Mouse (Mus musculus) kidney, postnatal 10 days (tissue): Measurements from ENCODE around the gene Atp8a2.

ENCODE experiments used
- DNase-seq: peaks from one replicate; pipeline ENCODE4 v3.0.0; 2021; ENCODE audit warnings: mixed read lengths

Atp8a2 gene

GRCm38 (mm10) chr14:60196884-60197283 is at the start of gene Atp8a2:
Atp8a2 (minus strand) TSS chr14:60197179.
- no peak for DNase-seq

GRCm38 (mm10) chr14:60238551-60238950 is 41.6 kb upstream of the Atp8a2 start:
- no peak for DNase-seq

DNA sequence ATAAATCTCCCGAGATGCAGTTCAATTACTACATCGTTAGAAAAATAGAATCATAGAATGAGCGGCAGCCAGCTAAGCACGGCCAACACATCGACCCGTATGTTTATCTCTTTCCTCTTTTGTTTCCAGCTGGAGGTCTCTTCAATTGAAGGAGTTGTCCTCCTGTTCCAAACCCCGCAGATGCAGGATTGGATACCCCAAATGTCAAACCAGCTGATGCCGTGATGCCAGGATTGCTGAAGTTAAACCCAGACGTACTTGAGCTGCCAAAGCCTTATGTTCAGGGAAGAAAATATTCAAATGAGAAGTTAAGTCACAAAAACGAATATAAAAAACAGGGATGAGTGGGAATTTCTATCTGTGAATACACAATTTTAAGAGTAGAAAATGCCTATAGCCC is 22.9 kb upstream of the Atp8a2 start:
- no peak for DNase-seq

- DNase-seq: no peak
Measured at GRCm38 (mm10) chr14:60217616-60218015, 20.6 kb upstream of the Atp8a2 start.

DNA sequence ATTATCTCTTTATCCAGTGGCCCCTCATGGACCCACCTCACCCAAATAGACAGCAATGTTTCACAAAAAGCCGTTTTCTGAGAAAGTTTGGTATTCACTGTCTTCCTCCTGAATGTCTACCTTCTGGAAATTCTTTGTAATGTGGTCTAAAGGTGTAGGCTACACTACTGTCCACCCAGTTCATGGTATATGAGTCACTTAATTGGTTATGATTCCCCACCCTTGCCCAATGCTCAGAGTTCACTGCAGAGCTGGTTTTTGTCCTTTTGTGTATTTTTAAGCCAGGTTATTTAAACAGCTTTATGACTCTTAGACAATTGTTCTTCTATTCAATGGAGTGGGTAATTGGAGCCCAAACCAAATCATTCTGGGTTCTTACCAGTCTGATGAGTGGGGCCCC is 19.1 kb upstream of the Atp8a2 start:
- no peak for DNase-seq

DNA sequence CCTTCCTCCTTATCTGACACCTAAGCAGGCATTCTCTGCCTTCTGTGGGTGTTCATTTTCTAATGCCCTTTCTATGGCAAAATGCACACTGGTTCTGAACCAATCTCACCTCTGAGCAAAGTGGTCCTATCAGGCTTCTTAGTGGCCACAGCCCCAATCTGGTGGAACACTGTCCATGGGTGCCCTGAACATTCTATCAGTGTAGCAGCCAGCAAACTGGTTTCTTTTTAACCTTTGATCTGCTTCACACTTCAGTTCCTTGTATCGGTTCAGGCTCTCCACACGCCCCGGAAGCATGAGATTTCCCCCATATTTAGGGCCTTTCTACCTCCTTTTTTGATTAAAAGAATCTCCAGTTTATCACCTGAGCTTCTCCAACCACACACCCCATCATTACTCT is 18.0 kb upstream of the Atp8a2 start:
- DNase-seq: no peak

DNA sequence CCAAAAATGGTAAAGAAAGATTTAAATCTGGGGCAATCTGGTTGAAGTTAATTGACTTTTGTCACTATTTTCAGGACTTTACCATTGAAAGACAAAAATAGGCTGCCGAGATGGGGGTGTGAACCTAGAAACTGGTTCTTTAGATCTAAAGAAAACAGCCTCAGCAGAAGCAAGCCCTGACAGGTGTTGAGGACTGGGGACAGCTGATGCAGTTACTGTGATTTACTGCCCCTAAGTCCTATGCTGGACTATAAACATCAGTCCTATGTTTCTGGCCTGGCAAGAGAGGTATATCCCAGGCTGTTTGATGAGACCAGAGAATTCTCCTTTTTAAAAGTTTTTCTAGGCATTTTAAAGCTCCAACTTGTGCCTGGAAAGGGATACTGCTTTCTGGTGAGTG is 17.1 kb upstream of the Atp8a2 start:
- no peak for DNase-seq

GRCm38 (mm10) chr14:60209166-60209565 is 12.2 kb upstream of the Atp8a2 start:
- no peak for DNase-seq

DNA sequence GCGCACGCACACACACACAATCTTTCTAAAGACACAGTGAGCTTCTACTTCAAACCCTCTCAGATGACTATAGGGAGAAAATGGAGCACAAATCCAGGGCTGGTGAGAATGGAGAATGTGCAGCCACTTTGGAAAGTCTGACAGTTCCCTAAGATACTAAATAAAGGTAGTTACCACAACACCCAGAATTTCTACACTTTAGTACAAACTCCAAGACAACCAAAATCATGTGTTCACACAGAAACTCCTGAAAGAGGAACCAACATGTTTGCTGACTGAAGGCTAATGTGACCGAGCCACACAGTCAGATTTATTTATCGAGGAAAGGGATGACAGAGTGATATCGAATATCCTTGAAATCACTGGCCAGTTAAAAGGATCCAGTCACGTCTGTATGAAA is 8.0 kb upstream of the Atp8a2 start:
- DNase-seq: no peak

DNA sequence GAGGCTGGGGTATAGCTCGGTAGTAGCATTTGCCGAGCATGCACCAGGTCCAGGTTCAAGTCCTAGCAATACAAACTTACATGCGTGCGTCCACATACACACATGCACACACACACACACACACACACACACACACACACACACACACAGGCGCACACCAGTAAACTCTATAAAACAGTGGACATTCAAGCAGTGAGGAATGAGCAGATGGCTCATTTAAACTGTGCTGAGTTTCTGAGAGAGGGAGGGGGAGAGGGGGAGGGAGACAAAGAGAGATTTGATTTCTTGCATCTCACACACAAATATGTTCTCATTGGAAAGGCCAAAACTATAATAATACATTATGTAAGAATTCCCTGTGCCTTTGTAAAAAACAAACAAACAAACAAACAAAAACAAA is 980 bp downstream of the Atp8a2 start:
- peak; percentile 28 for DNase-seq

GRCm38 (mm10) chr14:60194606-60195005 is 2.4 kb downstream of the Atp8a2 start:
- no peak for DNase-seq

GRCm38 (mm10) chr14:60189771-60190170 is 7.2 kb downstream of the Atp8a2 start:
- no peak for DNase-seq

- no peak for DNase-seq
Measured at GRCm38 (mm10) chr14:60188201-60188825, 8.7 kb downstream of the Atp8a2 start.

DNA sequence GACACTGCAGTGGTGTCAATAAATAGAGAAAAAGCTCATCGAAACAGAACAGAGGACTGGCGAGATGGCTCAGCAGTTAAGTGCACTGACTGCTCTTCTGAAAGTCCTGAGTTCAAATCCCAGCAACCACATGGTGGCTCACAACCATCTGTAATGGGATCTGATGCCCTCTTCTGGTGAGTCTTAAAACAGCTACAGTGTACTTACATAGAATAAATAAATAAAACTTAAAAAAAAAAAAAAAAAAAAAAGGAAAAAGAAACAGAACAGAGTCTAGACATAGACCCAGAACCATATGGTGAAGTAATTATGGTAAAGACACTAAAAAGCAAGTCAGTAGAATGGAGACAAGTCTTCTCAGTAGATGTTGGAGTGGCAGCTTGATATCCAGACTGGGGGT is 15.7 kb downstream of the Atp8a2 start:
- DNase-seq: no peak

GRCm38 (mm10) chr14:60178571-60178955 is 18.4 kb downstream of the Atp8a2 start:
- DNase-seq: no peak

GRCm38 (mm10) chr14:60177614-60178570 is 19.1 kb downstream of the Atp8a2 start:
- DNase-seq: no peak

DNA sequence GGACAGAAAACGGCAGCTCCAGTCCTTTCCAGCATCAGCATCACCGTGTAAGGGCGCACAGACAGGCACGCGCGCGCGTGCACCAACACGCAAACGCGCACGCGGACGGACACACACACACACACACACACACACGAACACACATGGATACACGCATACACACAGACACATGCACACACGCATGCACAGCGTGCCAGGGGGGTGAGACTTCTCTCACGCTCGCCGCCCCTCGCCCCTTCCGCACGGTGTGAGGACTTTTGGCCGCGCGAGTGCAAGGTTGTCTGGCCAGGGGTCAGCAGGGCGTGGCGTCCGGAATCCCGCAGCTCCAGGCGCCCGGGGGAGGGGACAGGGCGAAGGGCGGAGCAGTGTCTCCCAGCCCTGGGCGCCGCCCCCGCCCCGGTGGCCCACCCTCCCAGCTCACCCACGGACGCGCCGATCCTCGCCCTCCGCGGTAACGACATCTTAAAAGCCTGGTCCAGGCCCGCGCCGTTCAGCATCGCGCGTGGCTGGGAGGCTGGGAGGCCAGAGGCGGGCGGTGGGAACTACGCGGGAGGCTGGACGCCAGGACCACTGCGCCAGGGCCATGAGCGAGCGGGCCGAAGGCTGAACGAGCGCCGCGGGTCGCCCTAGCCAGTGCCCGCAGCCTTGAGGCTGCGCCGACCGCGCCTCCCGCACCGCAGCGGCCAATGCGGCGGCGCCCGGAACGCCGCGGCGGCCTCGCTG is 19.9 kb downstream of the Atp8a2 start:
- peak; percentile 67 for DNase-seq

- no peak for DNase-seq
Measured at GRCm38 (mm10) chr14:60176469-60176890, 20.5 kb downstream of the Atp8a2 start.

DNA sequence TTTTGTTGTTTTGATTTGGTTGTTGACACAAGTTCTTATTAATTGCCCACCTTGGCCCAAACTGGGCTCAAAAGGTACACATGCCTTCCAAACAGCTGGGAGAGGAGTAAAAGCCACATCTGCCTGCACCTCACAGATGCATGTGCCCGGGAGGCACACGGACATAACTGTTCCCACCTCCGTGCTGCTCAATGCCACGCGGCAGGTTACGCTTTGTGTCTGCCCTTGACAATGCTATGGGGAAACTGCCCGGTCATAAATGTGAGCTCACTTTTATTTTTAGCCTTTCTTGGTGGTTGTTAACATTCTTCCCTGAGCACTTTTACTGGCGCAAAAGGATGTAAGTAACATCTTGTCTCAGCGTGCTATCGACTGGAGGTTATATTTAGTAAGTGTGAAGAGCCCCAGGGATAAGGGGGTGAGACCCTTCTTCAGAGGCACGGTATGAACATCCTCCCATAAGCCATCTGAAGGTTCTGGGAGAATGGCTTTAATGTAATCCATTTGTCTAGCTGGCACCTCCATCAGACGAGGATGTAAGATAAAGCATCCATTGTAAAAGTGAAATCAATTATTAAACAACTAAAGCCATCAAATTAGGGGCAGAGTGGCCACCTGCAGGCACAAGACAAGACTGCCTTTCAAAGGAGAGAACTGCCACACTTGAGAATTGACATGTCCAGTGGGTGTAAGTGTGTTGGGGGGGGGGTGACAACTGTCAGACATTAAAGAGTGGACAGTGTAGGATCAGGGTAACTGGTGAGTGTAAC is 24.5 kb downstream of the Atp8a2 start:
- DNase-seq: no peak

DNA sequence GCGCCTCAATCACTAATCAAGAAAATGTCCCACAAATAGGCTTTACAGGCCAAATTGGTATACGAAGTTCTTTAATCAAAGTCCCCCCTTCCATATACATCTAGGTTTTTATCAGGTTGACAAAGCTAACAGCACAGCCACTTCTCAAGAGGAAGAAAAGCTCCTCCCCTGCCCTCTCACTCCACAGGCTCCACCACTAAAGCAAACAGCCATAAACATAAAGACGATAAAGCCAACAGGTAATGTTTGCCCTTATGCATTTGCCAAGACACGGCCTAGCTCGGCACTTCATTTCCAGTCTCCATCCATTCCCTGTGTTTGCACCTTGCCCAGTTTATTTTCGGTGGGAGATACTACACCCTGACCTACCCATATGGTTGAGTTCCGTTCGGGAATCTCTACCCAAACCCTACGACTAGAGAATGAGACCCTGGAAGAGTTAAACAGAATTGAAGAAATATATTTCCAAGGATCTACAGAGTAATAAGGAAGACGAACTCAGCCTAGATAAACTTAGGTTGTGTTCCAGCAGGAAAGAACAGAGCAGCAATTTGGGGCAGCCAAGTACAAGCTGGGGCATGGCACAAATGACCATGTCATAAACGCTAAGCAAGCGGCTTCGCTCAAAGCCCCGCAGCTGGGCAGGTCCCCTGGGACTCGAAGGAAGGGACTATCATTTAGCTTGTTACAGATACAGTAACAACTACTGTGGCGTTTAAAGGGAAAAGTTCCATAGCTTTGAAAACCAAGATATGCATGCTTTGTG is 26.0 kb downstream of the Atp8a2 start:
- DNase-seq: peak; percentile 17

- DNase-seq: no peak
Measured at GRCm38 (mm10) chr14:60163367-60163766, 33.6 kb downstream of the Atp8a2 start.

DNA sequence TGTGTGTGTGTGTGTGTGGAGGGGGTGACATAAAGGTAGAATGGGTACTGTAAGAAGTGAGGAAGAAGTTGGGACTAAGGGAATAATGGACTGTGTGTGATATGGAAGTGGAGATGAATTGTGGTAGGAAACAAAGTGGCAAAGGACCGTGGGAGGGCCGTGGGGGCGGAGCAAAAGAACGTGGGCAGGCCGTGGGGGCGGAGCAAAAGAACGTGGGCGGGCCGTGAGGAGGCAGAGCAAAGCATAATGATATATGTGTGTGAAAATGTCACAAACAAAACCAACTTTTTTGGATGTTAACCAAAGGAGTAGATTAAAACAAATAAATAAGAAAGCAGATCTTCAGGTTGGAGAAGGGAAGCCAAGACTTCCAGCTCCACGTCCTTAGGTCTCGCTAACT is 44.6 kb downstream of the Atp8a2 start:
- peak; percentile 15 for DNase-seq
